Mouse (Mus musculus): Measurements from ENCODE around the gene Arfgef2. TPM values are rescaled to one million over a fixed set of nuclear protein-coding genes. Genes with fewer than 3 reads are reported as not detected.

The Arfgef2 gene
- total RNA-seq, 2 experiments from 2014 or later = 45.7 to 49.8 TPM

DNA sequence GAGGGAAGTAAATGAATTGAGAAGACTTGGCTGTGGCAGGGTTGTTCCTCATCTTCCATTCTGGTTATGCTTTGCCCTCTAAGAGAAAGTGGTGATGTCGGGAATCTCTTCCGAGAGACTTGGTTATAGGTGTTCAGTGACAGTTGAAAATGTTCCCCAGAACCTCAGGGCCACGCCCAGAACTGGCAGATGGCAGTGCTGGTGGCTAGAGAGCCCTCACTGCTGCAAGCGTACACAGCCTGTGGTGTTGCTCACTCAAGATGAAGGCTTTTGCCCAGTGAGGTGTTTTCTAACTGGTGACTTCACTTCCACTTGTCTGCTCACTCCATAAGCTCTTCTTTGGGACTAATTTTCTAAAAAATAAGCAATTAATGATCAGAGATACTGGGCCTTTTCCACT, 36.4 kb downstream of the Arfgef2 start:
- intact Hi-C loops (cut with DNase I) = no loop called here
- DNase-seq (ENCODE audit: low spot score in 2 of 2) = no peak

GRCm38 (mm10) chr2:166850691-166851090, 45.3 kb downstream of the Arfgef2 start:
- no peak for DNase-seq (ENCODE audit: low spot score in 2 of 2)
- intact Hi-C loops (cut with DNase I) = loop anchor here (5.0 kb wide), 1 partner anchor 43 kb away; the partner anchor contains the start of gene Arfgef2

- no peak for DNase-seq (ENCODE audit: low spot score in 2 of 2)
- intact Hi-C loops (cut with DNase I) = loop anchor here (5.0 kb wide), 1 partner anchor 45 kb away; the partner anchor contains the start of gene Arfgef2
These were observed 46.9 kb downstream of the Arfgef2 start for GRCm38 (mm10) chr2:166852270-166852669.

DNA sequence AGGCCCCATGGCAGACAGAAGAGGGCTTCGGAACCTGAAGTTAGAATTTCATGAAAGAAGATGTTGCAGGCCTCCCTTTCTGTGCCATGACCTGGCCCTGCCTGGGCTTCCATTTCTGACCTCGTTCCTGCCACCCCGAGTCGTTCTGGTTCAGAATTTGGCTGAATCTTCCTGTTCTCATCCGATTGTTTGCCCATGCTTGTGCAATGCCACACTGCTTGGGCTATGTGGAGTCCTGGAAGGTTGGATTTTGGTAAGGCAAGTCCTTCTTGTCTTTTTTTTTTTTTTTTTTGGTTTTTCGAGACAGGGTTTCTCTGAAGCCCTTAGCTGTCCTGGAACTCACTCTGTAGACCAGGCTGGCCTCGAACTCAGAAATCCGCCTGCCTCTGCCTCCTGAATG, 50.4 kb downstream of the Arfgef2 start:
- intact Hi-C loops (cut with DNase I) = no loop called here
- no peak for DNase-seq (ENCODE audit: low spot score in 2 of 2)

DNA sequence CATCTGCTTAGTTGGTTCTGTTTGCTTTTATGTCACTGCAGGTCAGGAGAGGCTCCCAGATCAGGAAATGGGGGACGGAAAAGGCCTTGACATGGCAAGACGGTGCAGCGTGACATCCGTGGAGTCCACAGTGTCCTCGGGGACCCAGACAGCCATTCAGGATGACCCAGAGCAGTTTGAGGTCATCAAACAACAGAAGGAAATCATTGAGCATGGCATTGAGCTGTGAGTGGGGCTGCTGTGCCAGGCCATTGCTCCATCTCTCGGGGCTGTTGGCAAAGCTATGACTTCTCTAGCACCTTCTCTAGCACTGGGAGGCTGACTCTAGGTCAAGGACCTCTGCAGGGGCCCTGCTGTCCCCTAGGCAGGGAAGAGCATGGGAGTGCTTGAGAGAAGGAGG, 51.0 kb downstream of the Arfgef2 start:
- intact Hi-C loops (cut with DNase I) = no loop called here
- DNase-seq (ENCODE audit: low spot score in 2 of 2) = no peak

- intact Hi-C loops (cut with DNase I) = no loop called here
- DNase-seq (ENCODE audit: low spot score in 2 of 2) = no peak
These were observed 51.7 kb downstream of the Arfgef2 start for GRCm38 (mm10) chr2:166857118-166857517.

DNA sequence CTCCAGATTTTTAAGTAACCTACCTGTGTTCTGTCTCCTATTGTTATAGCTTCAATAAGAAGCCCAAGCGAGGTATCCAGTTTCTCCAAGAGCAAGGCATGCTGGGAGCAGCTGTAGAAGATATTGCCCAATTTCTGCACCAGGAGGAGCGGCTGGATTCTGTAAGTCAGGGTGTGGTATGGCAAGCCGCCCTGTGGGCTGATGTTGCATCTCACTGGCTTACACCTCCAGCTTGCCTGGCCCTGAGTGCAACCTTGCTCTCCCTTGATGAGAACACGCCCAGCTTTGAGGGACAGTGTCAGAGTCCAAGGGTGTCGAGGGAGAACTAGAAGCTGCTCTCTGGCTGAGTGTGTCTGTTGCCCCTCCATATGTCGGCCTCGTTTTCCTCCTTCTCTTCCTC, 53.8 kb downstream of the Arfgef2 start:
- no peak for DNase-seq (ENCODE audit: low spot score in 2 of 2)
- intact Hi-C loops (cut with DNase I) = no loop called here

DNA sequence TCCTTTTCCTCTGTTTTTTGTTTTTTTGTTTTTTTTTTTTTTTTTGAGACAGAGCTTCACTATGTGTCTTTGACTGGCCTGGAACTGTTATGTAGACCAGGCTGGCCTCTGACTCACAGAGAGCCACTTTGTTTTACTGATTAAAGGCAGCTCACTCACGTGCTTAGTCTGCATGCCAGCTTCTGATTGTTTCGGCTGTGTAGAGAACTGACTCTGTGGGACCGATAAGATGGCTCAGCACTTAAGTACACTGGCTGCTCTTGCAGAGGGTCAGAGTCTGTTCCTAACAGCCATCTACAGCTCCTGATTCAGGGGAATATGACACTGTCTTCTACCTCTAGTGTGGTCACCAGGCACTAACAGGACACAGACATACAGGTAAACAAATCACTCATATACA, 57.1 kb downstream of the Arfgef2 start:
- no peak for DNase-seq (ENCODE audit: low spot score in 2 of 2)
- intact Hi-C loops (cut with DNase I) = no loop called here

DNA sequence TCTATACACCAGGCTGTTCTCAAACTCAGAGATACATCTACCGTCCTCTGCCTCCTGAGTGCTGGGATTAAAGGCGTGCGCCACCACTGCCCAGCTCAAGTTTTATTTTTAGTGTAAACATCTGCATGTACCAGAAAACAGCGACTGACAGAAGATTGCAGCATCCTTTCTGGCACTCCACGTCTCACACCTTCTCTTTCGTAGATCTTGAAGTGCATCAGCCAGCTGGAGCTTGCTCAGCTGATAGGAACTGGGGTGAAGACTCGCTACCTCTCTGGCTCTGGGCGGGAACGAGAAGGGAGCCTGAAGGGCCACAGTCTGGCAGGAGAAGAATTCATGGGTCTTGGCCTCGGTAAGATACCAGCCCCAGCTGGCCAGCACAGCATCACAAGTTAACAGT, 60.1 kb downstream of the Arfgef2 start:
- DNase-seq (ENCODE audit: low spot score in 2 of 2) = no peak
- intact Hi-C loops (cut with DNase I) = no loop called here

DNA sequence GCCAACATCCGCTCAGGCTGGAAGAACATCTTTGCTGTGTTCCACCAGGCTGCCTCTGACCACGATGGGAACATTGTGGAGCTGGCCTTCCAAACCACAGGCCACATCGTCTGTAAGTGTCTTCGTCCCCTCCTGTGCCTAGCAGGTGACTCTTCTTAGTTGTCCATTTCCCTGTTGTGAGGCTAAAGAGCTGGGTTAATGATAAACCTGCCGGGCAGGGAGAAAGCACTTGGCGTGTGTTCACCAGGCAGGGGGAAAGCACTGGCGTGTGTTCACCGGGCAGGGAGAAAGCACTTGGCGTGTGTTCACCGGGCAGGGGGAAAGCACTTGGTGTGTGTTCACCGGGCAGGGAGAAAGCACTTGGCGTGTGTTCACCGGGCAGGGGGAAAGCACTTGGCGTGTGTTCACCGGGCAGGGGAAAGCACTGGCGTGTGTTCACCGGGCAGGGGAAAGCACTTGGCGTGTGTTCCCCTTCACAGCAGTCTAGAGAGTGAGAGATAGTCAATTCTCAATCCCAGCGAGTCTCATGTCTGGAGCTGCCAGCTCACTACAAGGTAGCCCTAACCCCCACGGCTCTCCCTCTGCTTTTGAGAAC, 65.0 kb downstream of the Arfgef2 start:
- intact Hi-C loops (cut with DNase I) = no loop called here

DNA sequence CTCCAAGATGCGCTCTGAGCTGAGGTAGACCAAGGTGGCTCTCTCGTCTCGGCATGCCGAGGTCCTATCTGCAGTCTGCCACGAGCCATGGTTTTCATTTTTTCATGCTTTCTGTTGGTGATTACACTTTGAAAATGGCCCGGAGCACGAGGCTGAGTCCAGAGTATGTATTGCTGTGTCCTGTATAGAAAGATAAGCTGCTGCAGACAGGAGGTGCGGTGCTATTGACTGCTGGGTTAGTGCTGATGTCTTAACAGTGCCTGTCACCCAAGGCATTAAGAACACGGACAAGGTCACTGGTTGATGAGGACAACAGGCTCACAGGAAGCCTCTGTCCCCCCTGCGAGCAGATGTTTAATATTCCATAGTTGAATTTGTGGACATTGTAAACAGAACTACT, 65.5 kb downstream of the Arfgef2 start:
- intact Hi-C loops (cut with DNase I) = no loop called here

More for the DNA sequence above, 65.0 kb downstream of the Arfgef2 start:
- no peak for DNase-seq (ENCODE audit: low spot score in 2 of 2)

GRCm38 (mm10) chr2:166874675-166875280, 69.4 kb downstream of the Arfgef2 start:
- intact Hi-C loops (cut with DNase I) = no loop called here
- DNase-seq (ENCODE audit: low spot score in 2 of 2) = no peak

More for the DNA sequence above, 65.5 kb downstream of the Arfgef2 start:
- DNase-seq (ENCODE audit: low spot score in 2 of 2) = no peak

- DNase-seq (ENCODE audit: low spot score in 2 of 2) = no peak
- intact Hi-C loops (cut with DNase I) = no loop called here
These were observed 70.2 kb downstream of the Arfgef2 start for GRCm38 (mm10) chr2:166875561-166875960.

DNA sequence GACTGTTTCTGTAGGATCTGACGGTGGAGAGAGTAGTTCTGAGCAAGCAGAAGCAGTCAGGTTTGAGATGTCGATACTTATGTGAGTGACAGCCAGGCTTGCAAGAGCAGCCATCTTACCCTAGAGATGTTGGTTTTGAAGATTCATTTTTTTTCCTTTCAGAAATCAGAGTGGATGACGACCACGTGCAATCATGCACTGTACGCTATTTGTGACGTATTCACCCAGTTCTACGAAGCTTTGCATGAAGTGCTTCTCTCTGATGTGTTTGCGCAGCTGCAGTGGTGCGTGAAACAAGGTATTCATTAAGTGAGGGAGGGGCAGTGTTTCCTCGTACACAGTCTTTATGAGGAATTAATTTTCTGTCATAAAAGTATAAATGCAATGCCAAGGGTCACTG, 70.9 kb downstream of the Arfgef2 start:
- DNase-seq (ENCODE audit: low spot score in 2 of 2) = no peak
- intact Hi-C loops (cut with DNase I) = no loop called here

- no peak for DNase-seq (ENCODE audit: low spot score in 2 of 2)
These were observed 79.7 kb downstream of the Arfgef2 start for GRCm38 (mm10) chr2:166885066-166885465.

DNA sequence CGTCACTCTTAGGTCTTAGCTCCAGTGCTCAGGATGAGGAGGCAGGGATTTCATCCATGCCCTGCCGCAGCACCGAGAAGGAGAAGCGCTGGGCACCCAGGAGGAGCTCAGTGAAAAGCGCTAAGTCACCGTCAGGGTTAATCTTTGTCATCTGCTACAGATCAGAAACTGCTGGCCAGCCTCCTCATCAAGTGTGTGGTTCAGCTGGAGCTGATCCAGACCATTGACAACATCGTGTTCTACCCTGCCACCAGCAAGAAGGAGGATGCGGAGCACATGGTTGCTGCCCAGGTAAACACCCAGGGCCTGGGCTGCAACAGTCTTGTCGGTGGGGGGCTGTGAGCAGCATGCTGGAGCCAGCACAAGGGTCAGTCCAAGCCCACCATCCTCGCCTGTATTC, 80.2 kb downstream of the Arfgef2 start:
- DNase-seq (ENCODE audit: low spot score in 2 of 2) = no peak
- intact Hi-C loops (cut with DNase I) = no loop called here

More at GRCm38 (mm10) chr2:166885066-166885465, 79.7 kb downstream of the Arfgef2 start:
- intact Hi-C loops (cut with DNase I) = no loop called here

DNA sequence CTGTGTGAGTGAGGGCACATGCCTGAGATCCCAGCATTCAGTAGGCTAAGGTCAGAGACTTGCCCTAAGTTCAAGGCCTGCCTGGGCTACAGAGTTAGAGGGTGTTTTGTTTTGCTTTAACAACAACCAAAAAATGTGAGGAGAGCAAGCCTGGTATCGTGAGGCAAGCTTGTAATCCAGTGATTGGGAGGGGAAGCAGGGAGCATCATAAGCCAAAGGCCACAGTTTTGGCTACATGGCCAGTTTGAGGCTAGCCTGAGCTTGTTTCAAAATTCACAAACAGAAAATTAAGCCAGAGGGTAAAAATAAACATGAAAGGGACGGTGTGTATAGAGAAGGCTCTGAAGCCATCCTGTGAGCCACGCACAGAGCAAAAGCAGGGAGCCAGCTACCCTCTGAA, 80.8 kb downstream of the Arfgef2 start:
- intact Hi-C loops (cut with DNase I) = no loop called here
- DNase-seq (ENCODE audit: low spot score in 2 of 2) = no peak

- intact Hi-C loops (cut with DNase I) = no loop called here
- no peak for DNase-seq (ENCODE audit: low spot score in 2 of 2)
These were observed 82.4 kb downstream of the Arfgef2 start for GRCm38 (mm10) chr2:166887816-166888215.

GRCm38 (mm10) chr2:166891366-166891880, 86.0 kb downstream of the Arfgef2 start:
- intact Hi-C loops (cut with DNase I) = no loop called here
- no peak for DNase-seq (ENCODE audit: low spot score in 2 of 2)

GRCm38 (mm10) chr2:166892158-166892680, 86.8 kb downstream of the Arfgef2 start:
- DNase-seq (ENCODE audit: low spot score in 2 of 2) = no peak
- intact Hi-C loops (cut with DNase I) = no loop called here

DNA sequence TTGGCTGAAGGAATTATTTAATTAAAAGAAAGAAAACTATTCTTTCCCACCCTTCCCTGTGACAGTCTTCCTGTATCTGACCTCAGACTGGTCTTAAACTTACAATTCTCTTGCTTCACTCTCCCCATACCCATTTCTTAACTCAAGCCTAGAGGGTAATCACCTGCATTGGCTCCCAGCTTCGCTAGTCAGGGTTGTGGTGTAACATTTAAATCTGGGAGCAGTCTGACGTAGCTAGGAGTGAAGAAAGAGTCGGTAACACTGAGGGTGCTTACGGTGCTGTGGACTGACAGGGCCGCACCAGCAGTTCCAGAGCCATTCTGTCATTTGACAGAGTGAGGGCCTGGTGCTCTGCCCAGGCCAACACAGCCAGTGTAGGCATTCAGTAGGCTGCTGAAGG, 87.6 kb downstream of the Arfgef2 start:
- DNase-seq (ENCODE audit: low spot score in 2 of 2) = no peak
- intact Hi-C loops (cut with DNase I) = no loop called here

All from left cerebral cortex, postnatal 14 days (tissue).